Mouse (Mus musculus): ENCODE data around the gene Mmp17.
"Not testable (repeated sequence)": the region's sequence is repeated elsewhere in the genome, so short reads cannot be mapped to it uniquely, and the experiment has no call there.

Mmp17 gene

GRCm38 (mm10) chr5:129590915-129591314 lies 6.9 kb downstream of the Mmp17 start:
- DNase-seq (ENCODE audit: low spot score): peak; percentile 39

GRCm38 (mm10) chr5:129594116-129595114 lies 10.4 kb downstream of the Mmp17 start:
- DNase-seq (ENCODE audit: low spot score): peak; percentile 86

GRCm38 (mm10) chr5:129602071-129602487 lies 18.1 kb downstream of the Mmp17 start:
- DNase-seq (ENCODE audit: low spot score): no peak

GRCm38 (mm10) chr5:129607476-129607875 lies 23.5 kb downstream of the Mmp17 start:
- DNase-seq (ENCODE audit: low spot score): no peak

GRCm38 (mm10) chr5:129611060-129611459 lies 27.1 kb downstream of the Mmp17 start:
- peak; percentile 83 for DNase-seq (ENCODE audit: low spot score)

DNA sequence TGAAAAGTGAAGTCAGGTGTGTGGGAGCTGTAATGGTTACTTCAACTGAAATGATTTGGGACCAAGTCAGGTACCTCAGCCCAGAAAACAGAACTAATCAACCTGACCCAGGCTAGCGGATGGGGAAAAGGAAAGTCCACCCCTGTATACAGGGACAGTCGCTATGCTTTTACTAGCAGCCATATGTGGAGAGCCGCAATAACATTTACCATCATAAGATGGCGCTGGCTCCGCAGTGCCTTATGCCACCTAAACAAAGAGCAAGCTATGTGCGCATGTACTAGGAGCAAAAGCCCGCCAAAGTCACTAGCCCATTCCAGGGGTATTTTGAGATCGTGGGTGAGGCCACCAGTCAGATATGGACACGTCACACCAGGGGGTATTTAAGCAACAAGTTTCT lies 36.6 kb downstream of the Mmp17 start:
- DNase-seq (ENCODE audit: low spot score): not testable (repeated sequence)

DNA sequence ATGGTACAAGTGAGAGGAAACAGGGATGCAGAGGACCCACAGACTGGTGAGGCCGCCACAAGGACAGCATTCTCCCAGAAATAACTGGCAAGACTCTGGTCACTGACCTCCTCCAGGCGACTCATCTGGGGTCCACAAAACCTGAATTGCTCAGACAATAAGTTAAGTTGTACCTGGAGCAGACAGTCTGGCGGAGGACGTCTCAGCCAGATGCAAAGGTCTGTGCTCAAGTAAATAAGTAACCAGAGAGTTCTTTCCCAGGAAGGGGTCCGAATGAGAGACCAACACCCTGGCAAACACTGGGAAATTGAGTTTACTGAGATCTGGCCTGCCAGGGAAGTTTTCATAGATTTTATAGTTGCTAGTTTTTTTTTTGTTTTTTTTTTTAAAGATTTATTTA lies 37.4 kb downstream of the Mmp17 start:
- no peak for DNase-seq (ENCODE audit: low spot score)

- no peak for DNase-seq (ENCODE audit: low spot score)
These were observed 42.1 kb downstream of the Mmp17 start for GRCm38 (mm10) chr5:129626099-129626498.

GRCm38 (mm10) chr5:129626586-129626985 lies 42.6 kb downstream of the Mmp17 start:
- DNase-seq (ENCODE audit: low spot score): not testable (repeated sequence)

GRCm38 (mm10) chr5:129632270-129633250 lies 48.6 kb downstream of the Mmp17 start:
- DNase-seq (ENCODE audit: low spot score): not testable (repeated sequence)

GRCm38 (mm10) chr5:129650858-129651257 lies 66.9 kb downstream of the Mmp17 start:
- DNase-seq (ENCODE audit: low spot score): no peak

GRCm38 (mm10) chr5:129657016-129657415 lies 73.0 kb downstream of the Mmp17 start:
- DNase-seq (ENCODE audit: low spot score): no peak

DNA sequence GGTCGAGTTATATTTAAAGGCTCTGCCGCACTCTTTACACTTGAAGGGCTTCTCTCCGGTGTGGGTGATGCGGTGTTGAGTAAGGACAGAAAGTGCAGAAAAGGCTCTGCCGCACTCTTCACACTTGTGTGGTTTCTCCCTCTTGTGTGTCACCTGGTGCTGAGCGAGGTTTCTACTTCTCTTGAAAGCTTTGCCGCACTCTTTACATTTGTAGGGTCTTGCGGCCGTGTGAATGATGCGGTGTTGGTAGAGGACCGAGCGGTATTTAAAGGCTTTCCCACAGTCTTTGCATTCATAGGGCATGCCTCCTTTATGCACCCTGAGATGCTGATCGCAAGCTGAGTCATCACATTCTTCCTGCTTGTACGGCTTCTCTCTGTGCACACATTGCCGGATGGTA lies 74.0 kb downstream of the Mmp17 start:
- no peak for DNase-seq (ENCODE audit: low spot score)
